Mouse (Mus musculus) embryonic facial prominence, embryonic 11.5 days (tissue): ENCODE data around the gene Shcbp1. TPM values are rescaled to one million over a fixed set of nuclear protein-coding genes. Genes with fewer than 3 reads are reported as not detected.
"Not testable (repeated sequence)": the region's sequence is repeated elsewhere in the genome, so short reads cannot be mapped to it uniquely, and the experiment has no call there.

Experiments
- ATAC-seq: fragments of 200-750 bp; cut with Nextera tagmentation; replicated peaks from 2 replicates; pipeline ENCODE4 v1.8.0; 2017; ENCODE audit warnings: low read depth; ENCODE audit not compliant: insufficient number of reproducible peaks, low FRiP score, low TSS enrichment
- DNase-seq: peaks from one replicate; pipeline ENCODE4 v3.0.0-alpha.2; 2015; ENCODE audit warnings: low spot score
- H3K27ac ChIP-seq: fragments of 300-500 bp; sonication (generic); replicated peaks from 2 replicates; pipeline ENCODE4 v1.5.1; 2014; ENCODE audit warnings: mild to moderate bottlenecking, low read depth, low read length, control low read depth
- H3K27me3 ChIP-seq: fragments of 300-500 bp; sonication (generic); 2 replicates; pipeline ENCODE4 v1.6.1; 2014; ENCODE audit warnings: mild to moderate bottlenecking, low read length, moderate library complexity, mixed read lengths; ENCODE audit not compliant: control insufficient read depth, insufficient read depth
- H3K36me3 ChIP-seq: fragments of 300-500 bp; sonication (generic); replicated peaks from 2 replicates; pipeline ENCODE4 v1.6.1; 2014; ENCODE audit warnings: low read depth, mild to moderate bottlenecking, low read length, moderate library complexity, mixed read lengths; ENCODE audit not compliant: control insufficient read depth, insufficient read depth
- H3K4me1 ChIP-seq: fragments of 300-500 bp; sonication (generic); 2 replicates; pipeline ENCODE4 v1.6.1; 2014; ENCODE audit warnings: low read length, mixed read lengths; ENCODE audit not compliant: control insufficient read depth, insufficient read depth
- H3K4me2 ChIP-seq: fragments of 300-500 bp; sonication (generic); 2 replicates; pipeline ENCODE4 v1.6.1; 2014; ENCODE audit warnings: low read depth, mild to moderate bottlenecking, control low read depth, low read length, moderate library complexity
- H3K4me3 ChIP-seq: fragments of 300-500 bp; sonication (generic); 2 replicates; pipeline ENCODE4 v1.5.1; 2014; ENCODE audit warnings: low read depth, low read length, control low read depth
- H3K9ac ChIP-seq: fragments of 300-500 bp; sonication (generic); replicated peaks from 2 replicates; pipeline ENCODE4 v1.6.1; 2014; ENCODE audit warnings: mild to moderate bottlenecking, control low read depth, low read length
- H3K9me3 ChIP-seq: fragments of 300-500 bp; sonication (generic); replicated peaks from 2 replicates; pipeline ENCODE4 v1.6.1; 2016; ENCODE audit warnings: mild to moderate bottlenecking, low read length, inconsistent platforms, mixed read lengths; ENCODE audit not compliant: control insufficient read depth
- WGBS: fragments of 180-500 bp; shearing (Covaris S2); extraction: QIAGEN DNeasy Blood & Tissue Kit; methylation state at CpG from one replicate; pipeline ENCODE4 v1.1.7; 2014; 5-methylcytosine and 5-hydroxymethylcytosine counted together
- polyA plus RNA-seq: library from polyadenylated mRNA; unstranded; fragments of >200 nt; fragmentation: Nextera tagmentation; extraction: Ambion mirVana; gene quantifications from 2 replicates; pipeline ENCODE4 v1.2.1, GENCODE M21; 2014

The Shcbp1 gene
- polyA plus RNA-seq, 1 experiment from 2014 or later: 119 TPM

- not testable (repeated sequence) for H3K9me3 ChIP-seq, H3K4me2 ChIP-seq, H3K4me3 ChIP-seq, H3K27me3 ChIP-seq, H3K9ac ChIP-seq, DNase-seq, H3K4me1 ChIP-seq, H3K27ac ChIP-seq, ATAC-seq, H3K36me3 ChIP-seq
- WGBS: 75% methylated on average over 5 of the region's 5 CpGs
These were observed 71.0 kb downstream of the Shcbp1 start for GRCm38 (mm10) chr8:4708346-4708745.

DNA sequence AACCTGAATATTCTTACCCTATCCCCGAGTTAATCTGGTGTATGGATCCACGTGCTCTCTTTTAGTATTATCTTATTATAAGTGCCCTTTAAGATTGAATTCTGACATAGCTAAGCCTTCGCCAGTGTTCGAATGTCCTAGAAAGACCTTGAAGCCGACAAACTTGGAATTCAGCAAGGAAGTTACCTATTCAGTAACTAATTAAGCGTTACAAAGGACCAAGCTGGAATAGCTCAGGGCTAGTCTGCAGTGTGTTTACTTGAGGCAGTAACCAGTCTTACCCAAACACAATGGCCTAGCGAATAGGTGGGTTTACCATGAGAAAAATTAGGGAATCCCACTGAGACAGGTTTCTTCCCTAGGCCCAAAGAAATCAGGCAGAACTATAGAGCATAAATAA, 71.5 kb downstream of the Shcbp1 start:
- WGBS: 86% methylated on average over 7 of the region's 7 CpGs
- not testable (repeated sequence) for ATAC-seq, H3K9ac ChIP-seq, H3K36me3 ChIP-seq, H3K9me3 ChIP-seq, H3K4me2 ChIP-seq, H3K27ac ChIP-seq, H3K27me3 ChIP-seq, H3K4me1 ChIP-seq, DNase-seq, H3K4me3 ChIP-seq

GRCm38 (mm10) chr8:4691634-4692033, 87.7 kb downstream of the Shcbp1 start:
- DNase-seq (no peak), ATAC-seq (no peak)
- Histone ChIP-seq H3K9me3 (no peaks in the 10 kb centered on the region), H3K4me1 (no peaks in the 10 kb centered on the region), H3K9ac (no peak overlapping the region), H3K4me3 (no peak overlapping the region), H3K4me2 (no peak overlapping the region), H3K27ac (no peak overlapping the region), H3K36me3 (no peaks in the 10 kb centered on the region), H3K27me3 (no peaks in the 10 kb centered on the region)
- 60% methylated on average over 1 of the region's 1 CpGs for WGBS

Other genes starting within 250 kb of the Shcbp1 start
- 19.0 and 19.4 TPM in 2 replicates for gene Zfp958, start 166.4 kb downstream of the Shcbp1 start, polyA plus RNA-seq